Mouse (Mus musculus) hindbrain, embryonic 13.5 days (tissue): ENCODE results near the gene Dlec1. TPM values are rescaled to one million over a fixed set of nuclear protein-coding genes. Genes with fewer than 3 reads are reported as not detected.

ENCODE experiments used
- ATAC-seq: fragments of 200-750 bp; cut with Nextera tagmentation; 2 replicates; pipeline ENCODE4 v1.8.0; 2017; ENCODE audit warnings: moderate TSS enrichment; ENCODE audit not compliant: low FRiP score
- H3K27ac ChIP-seq: fragments of 300-500 bp; sonication (generic); 2 replicates; pipeline ENCODE4 v1.5.1; 2015; ENCODE audit warnings: inconsistent platforms, mild to moderate bottlenecking, moderate library complexity
- H3K27me3 ChIP-seq: fragments of 300-500 bp; sonication (generic); 2 replicates; pipeline ENCODE4 v1.6.1; 2015; ENCODE audit warnings: mild to moderate bottlenecking, inconsistent platforms
- H3K36me3 ChIP-seq: fragments of 300-500 bp; sonication (generic); 2 replicates; pipeline ENCODE4 v1.6.1; 2015; ENCODE audit warnings: mild to moderate bottlenecking, inconsistent platforms
- H3K4me1 ChIP-seq: fragments of 300-500 bp; sonication (generic); replicated peaks from 2 replicates; pipeline ENCODE4 v1.6.1; 2015; ENCODE audit warnings: inconsistent platforms
- H3K4me2 ChIP-seq: fragments of 300-500 bp; sonication (generic); 2 replicates; pipeline ENCODE4 v1.6.1; 2015; ENCODE audit warnings: inconsistent platforms, mild to moderate bottlenecking, moderate library complexity
- H3K4me3 ChIP-seq: fragments of 300-500 bp; sonication (generic); 2 replicates; pipeline ENCODE4 v1.5.1; 2015; ENCODE audit warnings: mild to moderate bottlenecking, inconsistent platforms
- H3K9ac ChIP-seq: fragments of 300-500 bp; sonication (generic); 2 replicates; pipeline ENCODE4 v1.6.1; 2015; ENCODE audit warnings: mild to moderate bottlenecking, inconsistent platforms
- H3K9me3 ChIP-seq: fragments of 300-500 bp; sonication (generic); 2 replicates; pipeline ENCODE4 v1.6.1; 2016; ENCODE audit warnings: inconsistent platforms
- WGBS: fragments of 180-500 bp; shearing (Covaris S2); methylation state at CpG from one replicate; pipeline ENCODE4 v1.1.7; 2015; 5-methylcytosine and 5-hydroxymethylcytosine counted together
- polyA plus RNA-seq: library from polyadenylated mRNA; unstranded; fragments of >200 nt; fragmentation: Nextera tagmentation; extraction: Ambion mirVana; gene quantifications from 2 replicates; pipeline ENCODE4 v1.2.1, GENCODE M21; 2015

Dlec1 gene
- 0.38 and 1.5 TPM in 2 replicates for polyA plus RNA-seq

- H3K4me2 ChIP-seq: peak within 1 kb of the TSS; percentile 84
- H3K4me1 ChIP-seq: peaks cover 9% of the 10 kb centered on the region; the same call in 1 of the 2 replicates
- WGBS: 3% methylated on average over 44 of the region's 44 CpGs
- H3K27me3 ChIP-seq: peaks cover 16% of the 10 kb centered on the region
- H3K36me3 ChIP-seq: no peaks in the 10 kb centered on the region
- H3K4me3 ChIP-seq: peak within 1 kb of the TSS; percentile 63
- peak; percentile 86 for ATAC-seq
- peak within 1 kb of the TSS; percentile 18; the same call in 1 of the 2 replicates for H3K27ac ChIP-seq
- peak within 1 kb of the TSS; percentile 69 for H3K9ac ChIP-seq
- no peaks in the 10 kb centered on the region for H3K9me3 ChIP-seq
Observed at GRCm38 (mm10) chr9:119101992-119102782, at the start of gene Dlec1. Gene Dlec1, plus strand, starts transcription at chr9:119102478.

- H3K36me3 ChIP-seq: no peaks in the 10 kb centered on the region
- no peak for ATAC-seq
- no peak overlapping the region for H3K9ac ChIP-seq
- H3K9me3 ChIP-seq: no peaks in the 10 kb centered on the region
- WGBS: 76% methylated on average over 9 of the region's 9 CpGs
- H3K4me1 ChIP-seq: peaks cover 14% of the 10 kb centered on the region
- peaks cover 30% of the 10 kb centered on the region for H3K27me3 ChIP-seq
- no peak overlapping the region for H3K4me3 ChIP-seq
- H3K27ac ChIP-seq: no peak overlapping the region
- H3K4me2 ChIP-seq: no peak overlapping the region
Observed at GRCm38 (mm10) chr9:119053964-119054576, 48.2 kb upstream of the Dlec1 start.

- Histone ChIP-seq H3K4me1 (peaks cover 14% of the 10 kb centered on the region), H3K9ac (no peak overlapping the region), H3K36me3 (no peaks in the 10 kb centered on the region), H3K4me3 (no peak overlapping the region), H3K9me3 (no peaks in the 10 kb centered on the region), H3K27ac (no peak overlapping the region), H3K27me3 (peaks cover 33% of the 10 kb centered on the region), H3K4me2 (no peak overlapping the region)
- WGBS: 87% methylated on average over 4 of the region's 4 CpGs
- ATAC-seq: no peak
Observed at GRCm38 (mm10) chr9:119055336-119055735, 46.9 kb upstream of the Dlec1 start.

GRCm38 (mm10) chr9:119058245-119058644, 44.0 kb upstream of the Dlec1 start:
- 84% methylated on average over 7 of the region's 7 CpGs for WGBS

GRCm38 (mm10) chr9:119060701-119061100, 41.6 kb upstream of the Dlec1 start:
- Histone ChIP-seq H3K36me3 (no peaks in the 10 kb centered on the region), H3K4me1 (no peaks in the 10 kb centered on the region), H3K4me2 (no peak overlapping the region), H3K4me3 (no peak overlapping the region), H3K9me3 (no peaks in the 10 kb centered on the region), H3K27ac (no peak overlapping the region), H3K27me3 (peaks cover 12% of the 10 kb centered on the region; the same call in 1 of the 2 replicates), H3K9ac (no peak overlapping the region)
- WGBS: 89% methylated on average over 10 of the region's 10 CpGs
- ATAC-seq: no peak

More at GRCm38 (mm10) chr9:119058245-119058644, 44.0 kb upstream of the Dlec1 start:
- ATAC-seq: no peak
- H3K4me3 ChIP-seq: no peak overlapping the region
- H3K36me3 ChIP-seq: no peaks in the 10 kb centered on the region
- peaks cover under 1% of the 10 kb centered on the region; the same call in 1 of the 2 replicates for H3K4me1 ChIP-seq
- no peaks in the 10 kb centered on the region for H3K9me3 ChIP-seq
- peaks cover 22% of the 10 kb centered on the region for H3K27me3 ChIP-seq
- H3K9ac ChIP-seq: no peak overlapping the region
- no peak overlapping the region for H3K4me2 ChIP-seq
- no peak overlapping the region for H3K27ac ChIP-seq

- H3K27ac ChIP-seq: no peak overlapping the region
- H3K36me3 ChIP-seq: no peaks in the 10 kb centered on the region
- no peak for ATAC-seq
- H3K27me3 ChIP-seq: peaks cover 12% of the 10 kb centered on the region; the same call in 1 of the 2 replicates
- H3K4me2 ChIP-seq: no peak overlapping the region
- no peaks in the 10 kb centered on the region for H3K9me3 ChIP-seq
- no peak overlapping the region for H3K4me3 ChIP-seq
- no peak overlapping the region for H3K9ac ChIP-seq
- no peaks in the 10 kb centered on the region for H3K4me1 ChIP-seq
- WGBS: 41% methylated on average over 19 of the region's 19 CpGs
Observed at GRCm38 (mm10) chr9:119063036-119063644, 39.1 kb upstream of the Dlec1 start.

GRCm38 (mm10) chr9:119064296-119064695, 38.0 kb upstream of the Dlec1 start:
- Histone ChIP-seq H3K4me1 (no peaks in the 10 kb centered on the region), H3K36me3 (no peaks in the 10 kb centered on the region), H3K4me2 (no peak overlapping the region), H3K9me3 (no peaks in the 10 kb centered on the region), H3K27ac (no peak overlapping the region), H3K4me3 (no peak overlapping the region), H3K9ac (no peak overlapping the region; the same call in 1 of the 2 replicates), H3K27me3 (peaks cover 12% of the 10 kb centered on the region; the same call in 1 of the 2 replicates)
- WGBS: 73% methylated on average over 4 of the region's 4 CpGs
- ATAC-seq: no peak

- peaks cover 15% of the 10 kb centered on the region for H3K36me3 ChIP-seq
- no peak overlapping the region for H3K4me3 ChIP-seq
- no peaks in the 10 kb centered on the region for H3K9me3 ChIP-seq
- no peak overlapping the region for H3K9ac ChIP-seq
- 0 out of 2 replicates have a peak, but pooled peaks cover 2% of the 10 kb centered on the region for H3K27me3 ChIP-seq
- ATAC-seq: peak; percentile 54; the same call in 1 of the 2 replicates
- no peak overlapping the region for H3K4me2 ChIP-seq
- H3K27ac ChIP-seq: no peak overlapping the region
- H3K4me1 ChIP-seq: no peaks in the 10 kb centered on the region
- 9% methylated on average over 6 of the region's 6 CpGs for WGBS
Observed at GRCm38 (mm10) chr9:119067601-119068000, 34.7 kb upstream of the Dlec1 start.

- Histone ChIP-seq H3K36me3 (peaks cover 20% of the 10 kb centered on the region), H3K27me3 (no peaks in the 10 kb centered on the region), H3K9ac (no peak overlapping the region), H3K4me1 (no peaks in the 10 kb centered on the region), H3K4me2 (no peak overlapping the region), H3K9me3 (no peaks in the 10 kb centered on the region), H3K27ac (no peak overlapping the region), H3K4me3 (no peak overlapping the region)
- no peak; the same call in 1 of the 2 replicates for ATAC-seq
- WGBS: 90% methylated on average over 11 of the region's 11 CpGs
Observed at GRCm38 (mm10) chr9:119068266-119068665, 34.0 kb upstream of the Dlec1 start.

- no peak for ATAC-seq
- Histone ChIP-seq H3K36me3 (peaks cover 41% of the 10 kb centered on the region), H3K27me3 (no peaks in the 10 kb centered on the region), H3K4me2 (no peak overlapping the region), H3K4me1 (no peaks in the 10 kb centered on the region), H3K27ac (no peak overlapping the region), H3K9ac (no peak overlapping the region), H3K9me3 (no peaks in the 10 kb centered on the region), H3K4me3 (no peak overlapping the region)
- WGBS: 88% methylated on average over 13 of the region's 13 CpGs
Observed at GRCm38 (mm10) chr9:119070173-119070825, 32.0 kb upstream of the Dlec1 start.

- H3K4me3 ChIP-seq: no peak overlapping the region
- H3K27me3 ChIP-seq: no peaks in the 10 kb centered on the region
- no peak overlapping the region for H3K9ac ChIP-seq
- no peak overlapping the region for H3K4me2 ChIP-seq
- H3K9me3 ChIP-seq: no peaks in the 10 kb centered on the region
- no peaks in the 10 kb centered on the region for H3K4me1 ChIP-seq
- WGBS: 85% methylated on average over 9 of the region's 9 CpGs
- ATAC-seq: no peak
- H3K27ac ChIP-seq: no peak overlapping the region
- H3K36me3 ChIP-seq: peaks cover 55% of the 10 kb centered on the region
Observed at GRCm38 (mm10) chr9:119071786-119072185, 30.5 kb upstream of the Dlec1 start.
